Mouse (Mus musculus) embryonic facial prominence, embryonic 11.5 days (tissue): ENCODE results near the gene Pop5. TPM values are rescaled to one million over a fixed set of nuclear protein-coding genes. Genes with fewer than 3 reads are reported as not detected.

Experiments
- ATAC-seq: fragments of 200-750 bp; cut with Nextera tagmentation; replicated peaks from 2 replicates; pipeline ENCODE4 v1.8.0; 2017; ENCODE audit warnings: low read depth; ENCODE audit not compliant: insufficient number of reproducible peaks, low FRiP score, low TSS enrichment
- DNase-seq: peaks from one replicate; pipeline ENCODE4 v3.0.0-alpha.2; 2015; ENCODE audit warnings: low spot score
- H3K27ac ChIP-seq: fragments of 300-500 bp; sonication (generic); replicated peaks from 2 replicates; pipeline ENCODE4 v1.5.1; 2014; ENCODE audit warnings: mild to moderate bottlenecking, low read depth, low read length, control low read depth
- H3K27me3 ChIP-seq: fragments of 300-500 bp; sonication (generic); 2 replicates; pipeline ENCODE4 v1.6.1; 2014; ENCODE audit warnings: mild to moderate bottlenecking, low read length, moderate library complexity, mixed read lengths; ENCODE audit not compliant: control insufficient read depth, insufficient read depth
- H3K36me3 ChIP-seq: fragments of 300-500 bp; sonication (generic); replicated peaks from 2 replicates; pipeline ENCODE4 v1.6.1; 2014; ENCODE audit warnings: low read depth, mild to moderate bottlenecking, low read length, moderate library complexity, mixed read lengths; ENCODE audit not compliant: control insufficient read depth, insufficient read depth
- H3K4me1 ChIP-seq: fragments of 300-500 bp; sonication (generic); 2 replicates; pipeline ENCODE4 v1.6.1; 2014; ENCODE audit warnings: low read length, mixed read lengths; ENCODE audit not compliant: control insufficient read depth, insufficient read depth
- H3K4me2 ChIP-seq: fragments of 300-500 bp; sonication (generic); 2 replicates; pipeline ENCODE4 v1.6.1; 2014; ENCODE audit warnings: low read depth, mild to moderate bottlenecking, control low read depth, low read length, moderate library complexity
- H3K4me3 ChIP-seq: fragments of 300-500 bp; sonication (generic); 2 replicates; pipeline ENCODE4 v1.5.1; 2014; ENCODE audit warnings: low read depth, low read length, control low read depth
- H3K9ac ChIP-seq: fragments of 300-500 bp; sonication (generic); replicated peaks from 2 replicates; pipeline ENCODE4 v1.6.1; 2014; ENCODE audit warnings: mild to moderate bottlenecking, control low read depth, low read length
- H3K9me3 ChIP-seq: fragments of 300-500 bp; sonication (generic); replicated peaks from 2 replicates; pipeline ENCODE4 v1.6.1; 2016; ENCODE audit warnings: mild to moderate bottlenecking, low read length, inconsistent platforms, mixed read lengths; ENCODE audit not compliant: control insufficient read depth
- WGBS: fragments of 180-500 bp; shearing (Covaris S2); extraction: QIAGEN DNeasy Blood & Tissue Kit; methylation state at CpG from one replicate; pipeline ENCODE4 v1.1.7; 2014; 5-methylcytosine and 5-hydroxymethylcytosine counted together
- polyA plus RNA-seq: library from polyadenylated mRNA; unstranded; fragments of >200 nt; fragmentation: Nextera tagmentation; extraction: Ambion mirVana; gene quantifications from 2 replicates; pipeline ENCODE4 v1.2.1, GENCODE M21; 2014

The Pop5 gene
- polyA plus RNA-seq, 1 experiment from 2014 or later: 108 TPM

- 91% methylated on average over 14 of the region's 14 CpGs for WGBS
- Histone ChIP-seq H3K4me2 (no peak overlapping the region), H3K9ac (no peak overlapping the region), H3K4me3 (no peak overlapping the region), H3K27me3 (no peaks in the 10 kb centered on the region), H3K36me3 (peaks cover 2% of the 10 kb centered on the region), H3K9me3 (no peaks in the 10 kb centered on the region), H3K27ac (no peak overlapping the region), H3K4me1 (no peaks in the 10 kb centered on the region)
- ATAC-seq: no peak
- no peak for DNase-seq
These were observed 27.1 kb downstream of the Pop5 start for GRCm38 (mm10) chr5:115262502-115263291.

- no peaks in the 10 kb centered on the region; the same call in none of the 2 replicates for H3K36me3 ChIP-seq
- no peaks in the 10 kb centered on the region for H3K27me3 ChIP-seq
- WGBS: 95% methylated on average over 5 of the region's 5 CpGs
- peaks cover 3% of the 10 kb centered on the region; the same call in 1 of the 2 replicates for H3K4me1 ChIP-seq
- ATAC-seq: no peak
- no peak overlapping the region for H3K4me2 ChIP-seq
- no peak overlapping the region for H3K4me3 ChIP-seq
- no peak overlapping the region for H3K27ac ChIP-seq
- DNase-seq: no peak
- H3K9me3 ChIP-seq: no peaks in the 10 kb centered on the region
- H3K9ac ChIP-seq: no peak overlapping the region
These were observed 30.7 kb downstream of the Pop5 start for GRCm38 (mm10) chr5:115266340-115266739.

GRCm38 (mm10) chr5:115266787-115267468 is 31.3 kb downstream of the Pop5 start:
- no peak for ATAC-seq
- no peaks in the 10 kb centered on the region for H3K27me3 ChIP-seq
- 91% methylated on average over 8 of the region's 8 CpGs for WGBS
- no peak overlapping the region for H3K4me3 ChIP-seq
- H3K4me2 ChIP-seq: no peak overlapping the region
- H3K27ac ChIP-seq: no peak overlapping the region
- H3K36me3 ChIP-seq: no peaks in the 10 kb centered on the region; the same call in none of the 2 replicates
- no peak overlapping the region for H3K9ac ChIP-seq
- DNase-seq: no peak
- peaks cover 3% of the 10 kb centered on the region; the same call in 1 of the 2 replicates for H3K4me1 ChIP-seq
- H3K9me3 ChIP-seq: no peaks in the 10 kb centered on the region

GRCm38 (mm10) chr5:115267469-115268045 is 31.9 kb downstream of the Pop5 start:
- 84% methylated on average over 3 of the region's 3 CpGs for WGBS
- Histone ChIP-seq H3K9ac (no peak overlapping the region), H3K4me1 (peaks cover 3% of the 10 kb centered on the region; the same call in 1 of the 2 replicates), H3K9me3 (no peaks in the 10 kb centered on the region), H3K27ac (no peak overlapping the region), H3K4me3 (no peak overlapping the region), H3K4me2 (no peak overlapping the region), H3K36me3 (no peaks in the 10 kb centered on the region; the same call in none of the 2 replicates), H3K27me3 (no peaks in the 10 kb centered on the region)
- ATAC-seq (no peak), DNase-seq (no peak)

- Histone ChIP-seq H3K36me3 (no peaks in the 10 kb centered on the region; the same call in none of the 2 replicates), H3K4me3 (no peak overlapping the region), H3K4me1 (peaks cover 3% of the 10 kb centered on the region; the same call in 1 of the 2 replicates), H3K27me3 (no peaks in the 10 kb centered on the region), H3K9me3 (no peaks in the 10 kb centered on the region), H3K4me2 (no peak overlapping the region), H3K27ac (no peak overlapping the region), H3K9ac (no peak overlapping the region)
- DNase-seq (no peak), ATAC-seq (no peak)
- 64% methylated on average over 3 of the region's 3 CpGs for WGBS
These were observed 32.6 kb downstream of the Pop5 start for GRCm38 (mm10) chr5:115268266-115268665.

- no peak for DNase-seq
- WGBS: 96% methylated on average over 1 of the region's 1 CpGs
- H3K36me3 ChIP-seq: no peaks in the 10 kb centered on the region; the same call in none of the 2 replicates
- H3K4me1 ChIP-seq: peaks cover 3% of the 10 kb centered on the region; the same call in 1 of the 2 replicates
- no peaks in the 10 kb centered on the region for H3K27me3 ChIP-seq
- no peak overlapping the region for H3K4me2 ChIP-seq
- H3K27ac ChIP-seq: no peak overlapping the region
- no peak overlapping the region for H3K9ac ChIP-seq
- H3K9me3 ChIP-seq: no peaks in the 10 kb centered on the region
- ATAC-seq: no peak
- H3K4me3 ChIP-seq: no peak overlapping the region
These were observed 34.3 kb downstream of the Pop5 start for GRCm38 (mm10) chr5:115269969-115270368.

GRCm38 (mm10) chr5:115271931-115272811 is 36.5 kb downstream of the Pop5 start:
- ATAC-seq (no peak; the same call in 1 of the 2 replicates), DNase-seq (peak; percentile 47)
- WGBS: under 1% methylated on average over 66 of the region's 77 CpGs
- Histone ChIP-seq H3K4me2 (peak overlapping the region; percentile 79), H3K4me1 (peaks cover 3% of the 10 kb centered on the region; the same call in 1 of the 2 replicates), H3K27ac (peak overlapping the region; percentile 30), H3K4me3 (peak overlapping the region; percentile 90), H3K27me3 (no peaks in the 10 kb centered on the region), H3K36me3 (no peaks in the 10 kb centered on the region; the same call in 1 of the 2 replicates), H3K9me3 (no peaks in the 10 kb centered on the region), H3K9ac (peak overlapping the region; percentile 96)
